Mouse (Mus musculus) Muller cell, postnatal 12 days (primary cell): ENCODE results near the gene Fam126a.

Experiments
- DNase-seq: peaks from one replicate; pipeline ENCODE4 v3.0.0-alpha.2; 2015; ENCODE audit errors: inconsistent ontology term

The Fam126a gene

GRCm38 (mm10) chr5:24030579-24030969 lies at the start of gene Fam126a:
Gene Fam126a, minus strand, starts transcription at chr5:24030690.
- DNase-seq: peak; percentile 99

GRCm38 (mm10) chr5:24078420-24079179 lies 48.1 kb upstream of the Fam126a start:
- DNase-seq: no peak

GRCm38 (mm10) chr5:24077739-24078306 lies 47.3 kb upstream of the Fam126a start:
- no peak for DNase-seq

- peak; percentile 78 for DNase-seq
These were observed 46.7 kb upstream of the Fam126a start for GRCm38 (mm10) chr5:24076986-24077718.

GRCm38 (mm10) chr5:24072031-24072430 lies 41.5 kb upstream of the Fam126a start:
- DNase-seq: no peak

GRCm38 (mm10) chr5:24068955-24069354 lies 38.5 kb upstream of the Fam126a start:
- DNase-seq: no peak

- DNase-seq: no peak
These were observed 33.1 kb upstream of the Fam126a start for GRCm38 (mm10) chr5:24063545-24063944.

GRCm38 (mm10) chr5:24063034-24063433 lies 32.5 kb upstream of the Fam126a start:
- no peak for DNase-seq

GRCm38 (mm10) chr5:24060949-24061348 lies 30.5 kb upstream of the Fam126a start:
- no peak for DNase-seq

GRCm38 (mm10) chr5:24057592-24057991 lies 27.1 kb upstream of the Fam126a start:
- DNase-seq: no peak

GRCm38 (mm10) chr5:24056865-24057264 lies 26.4 kb upstream of the Fam126a start:
- no peak for DNase-seq

- DNase-seq: no peak
These were observed 23.9 kb upstream of the Fam126a start for GRCm38 (mm10) chr5:24054382-24054781.

- DNase-seq: peak; percentile 82
These were observed 23.0 kb upstream of the Fam126a start for GRCm38 (mm10) chr5:24053245-24054190.

GRCm38 (mm10) chr5:24051755-24052675 lies 21.5 kb upstream of the Fam126a start:
- no peak for DNase-seq

GRCm38 (mm10) chr5:24047821-24048220 lies 17.3 kb upstream of the Fam126a start:
- peak; percentile 68 for DNase-seq

GRCm38 (mm10) chr5:24047001-24047400 lies 16.5 kb upstream of the Fam126a start:
- no peak for DNase-seq

GRCm38 (mm10) chr5:24045998-24046631 lies 15.6 kb upstream of the Fam126a start:
- peak; percentile 76 for DNase-seq

- DNase-seq: no peak
These were observed 13.9 kb upstream of the Fam126a start for GRCm38 (mm10) chr5:24044387-24044786.

- no peak for DNase-seq
These were observed 12.9 kb upstream of the Fam126a start for GRCm38 (mm10) chr5:24043367-24043766.

- DNase-seq: no peak
These were observed 10.9 kb upstream of the Fam126a start for GRCm38 (mm10) chr5:24041341-24041852.
